Mouse (Mus musculus) cerebellum, adult 2 months (tissue): Measurements from ENCODE around the gene C87499.

Source experiments
- CTCF ChIP-seq: fragments of 200-500 bp; IDR thresholded peaks from 2 replicates; pipeline ENCODE4 v1.5.1; 2011; ENCODE audit warnings: low read depth, mild to moderate bottlenecking, control low read depth, low read length, moderate library complexity, borderline replicate concordance; ENCODE audit not compliant: insufficient read depth
- POLR2A ChIP-seq: fragments of 200-500 bp; IDR thresholded peaks from 2 replicates; pipeline ENCODE4 v1.6.1; 2011; ENCODE audit warnings: low read length, control low read depth, borderline replicate concordance; ENCODE audit not compliant: insufficient read depth

DNA sequence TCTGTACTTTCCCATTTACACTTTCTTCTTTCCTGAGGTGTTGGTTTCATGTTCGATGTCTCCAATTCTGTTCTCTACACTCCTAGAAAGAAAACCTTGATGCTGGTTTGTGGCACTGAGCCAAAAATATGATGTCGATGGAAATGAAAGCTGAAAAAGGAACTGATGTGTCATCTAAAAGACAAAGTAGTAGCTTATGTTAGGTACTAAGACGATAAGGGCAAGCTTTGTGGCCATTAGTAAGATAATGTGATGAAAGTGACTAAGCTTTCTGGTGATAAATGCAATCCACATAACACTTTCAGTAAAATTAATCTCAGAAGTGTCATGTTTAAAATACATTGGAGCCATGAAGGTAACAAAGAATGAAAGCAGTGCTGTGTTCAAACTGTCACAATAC, 47.1 kb upstream of the C87499 start:
- TF ChIP-seq CTCF = no peak
- TF ChIP-seq POLR2A = no peak
